Mouse (Mus musculus) MEL (cell line): ENCODE measurements around the gene Vps9d1. TPM values are rescaled to one million over a fixed set of nuclear protein-coding genes. Genes with fewer than 3 reads are reported as not detected.

Experiments
- DNase-seq: peaks from one replicate; pipeline ENCODE4 v3.0.0; 2011; ENCODE audit warnings: low read depth, low spot score
- H3K27ac ChIP-seq: 2 replicates; pipeline ENCODE4 v1.5.1; 2012; ENCODE audit warnings: low read depth, mild to moderate bottlenecking, control low read depth, low read length, moderate library complexity; ENCODE audit not compliant: control insufficient read depth
- H3K27me3 ChIP-seq, 2 experiments: fragments of 150-350 bp in 1 of 2; sonication (generic) in 1 of 2; 2 replicates each; pipeline ENCODE4 v1.6.1; 2012; ENCODE audit warnings: low read length in 2 of 2, mild to moderate bottlenecking in 2 of 2, improper control_type of control experiment in 1 of 2, moderate library complexity in 1 of 2; ENCODE audit not compliant: insufficient read depth in 2 of 2, control insufficient read depth in 1 of 2
- H3K36me3 ChIP-seq, 2 experiments: 2 replicates each; pipeline ENCODE4 v1.6.1; 2012 to 2014; ENCODE audit warnings: low read length in 2 of 2, improper control_type of control experiment in 1 of 2, inconsistent platforms in 1 of 2, mild to moderate bottlenecking in 1 of 2; ENCODE audit not compliant: insufficient read depth in 2 of 2, control insufficient read depth in 1 of 2
- H3K4me1 ChIP-seq, 2 experiments: fragments of 150-350 bp in 1 of 2; sonication (generic) in 1 of 2; 2 replicates each; pipeline ENCODE4 v1.6.1; 2012; ENCODE audit warnings: low read length in 2 of 2, improper control_type of control experiment in 1 of 2, mild to moderate bottlenecking in 1 of 2; ENCODE audit not compliant: insufficient read depth in 2 of 2, control insufficient read depth in 1 of 2
- H3K4me3 ChIP-seq, 2 experiments: fragments of 150-350 bp in 1 of 2; sonication (generic) in 1 of 2; 2 replicates each; pipeline ENCODE4 v1.5.1; 2012; ENCODE audit warnings: low read depth in 2 of 2, low read length in 2 of 2, mild to moderate bottlenecking in 2 of 2, moderate library complexity in 2 of 2, control low read depth in 1 of 2, improper control_type of control experiment in 1 of 2; ENCODE audit not compliant: control insufficient read depth in 1 of 2, insufficient read depth in 1 of 2
- H3K79me2 ChIP-seq: 2 replicates; pipeline ENCODE4 v1.6.1; 2012; ENCODE audit warnings: mild to moderate bottlenecking, low read length, moderate library complexity; ENCODE audit not compliant: control insufficient read depth, poor library complexity, insufficient read depth
- H3K9ac ChIP-seq: 2 replicates; pipeline ENCODE4 v1.6.1; 2012; ENCODE audit warnings: low read depth, mild to moderate bottlenecking, control low read depth, low read length, moderate library complexity; ENCODE audit not compliant: control insufficient read depth, poor library complexity, severe bottlenecking
- H3K9me3 ChIP-seq: fragments of 150-350 bp; sonication (generic); replicated peaks from 2 replicates; pipeline ENCODE4 v1.6.1; 2012; ENCODE audit warnings: mild to moderate bottlenecking, low read length, improper control_type of control experiment, moderate library complexity; ENCODE audit not compliant: insufficient read depth
- CHD1 ChIP-seq: IDR thresholded peaks from 2 replicates; pipeline ENCODE4 v1.6.1; 2012; ENCODE audit warnings: low read depth, mild to moderate bottlenecking, inconsistent platforms, low read length, improper control_type of control experiment
- E2F4 ChIP-seq: IDR thresholded peaks from 2 replicates; pipeline ENCODE4 v1.6.1; 2011; ENCODE audit warnings: low read depth, low read length, improper control_type of control experiment, borderline replicate concordance
- ELF1 ChIP-seq: IDR thresholded peaks from 2 replicates; pipeline ENCODE4 v1.6.1; 2014; ENCODE audit warnings: low read depth, mild to moderate bottlenecking, inconsistent platforms, low read length, improper control_type of control experiment, moderate library complexity
- GABPA ChIP-seq: IDR thresholded peaks from 2 replicates; pipeline ENCODE4 v1.6.1; 2012; ENCODE audit warnings: low read depth, mild to moderate bottlenecking, inconsistent platforms, low read length, improper control_type of control experiment, moderate library complexity
- KAT2A ChIP-seq: conservative IDR thresholded peaks from 2 replicates; pipeline ENCODE4 v1.6.1; 2012; ENCODE audit warnings: low read depth, low read length, improper control_type of control experiment, inconsistent platforms
- MAFK ChIP-seq: IDR thresholded peaks from 2 replicates; pipeline ENCODE4 v1.6.1; 2011; ENCODE audit warnings: low read depth, mild to moderate bottlenecking, low read length, improper control_type of control experiment, borderline replicate concordance
- MEF2A ChIP-seq: IDR thresholded peaks from 2 replicates; pipeline ENCODE4 v1.6.1; 2014; ENCODE audit warnings: low read depth, mild to moderate bottlenecking, inconsistent platforms, low read length, improper control_type of control experiment; ENCODE audit not compliant: poor library complexity, insufficient replicate concordance, severe bottlenecking; ENCODE audit errors: extremely low read depth
- MXI1 ChIP-seq: IDR thresholded peaks from 2 replicates; pipeline ENCODE4 v1.6.1; 2011; ENCODE audit warnings: mild to moderate bottlenecking, low read depth, low read length, improper control_type of control experiment
- MYB ChIP-seq: IDR thresholded peaks from 2 replicates; pipeline ENCODE4 v1.6.1; 2011; ENCODE audit warnings: mild to moderate bottlenecking, low read depth, low read length, improper control_type of control experiment
- MYC ChIP-seq: IDR thresholded peaks from 2 replicates; pipeline ENCODE4 v1.6.1; 2011; ENCODE audit warnings: low read depth, mild to moderate bottlenecking, low read length, improper control_type of control experiment, moderate library complexity
- POLR2A ChIP-seq, 2 experiments: IDR thresholded peaks; 2 replicates each; pipeline ENCODE4 v1.6.1; 2011 to 2012; ENCODE audit warnings: low read length in 2 of 2, mild to moderate bottlenecking in 2 of 2, control low read depth in 1 of 2, improper control_type of control experiment in 1 of 2, low read depth in 1 of 2, moderate library complexity in 1 of 2; ENCODE audit not compliant: control insufficient read depth in 1 of 2, insufficient read depth in 1 of 2, poor library complexity in 1 of 2
- POLR2AphosphoS2 ChIP-seq: IDR thresholded peaks from 2 replicates; pipeline ENCODE4 v1.6.1; 2011; ENCODE audit warnings: low read length, improper control_type of control experiment
- POLR2AphosphoS5 ChIP-seq: IDR thresholded peaks from 2 replicates; pipeline ENCODE4 v1.6.1; 2012; ENCODE audit warnings: low read depth, borderline replicate concordance, mild to moderate bottlenecking, inconsistent platforms, low read length, moderate library complexity, mixed read lengths
- RAD21 ChIP-seq: IDR thresholded peaks from 2 replicates; pipeline ENCODE4 v1.6.1; 2011; ENCODE audit warnings: mild to moderate bottlenecking, low read depth, low read length, improper control_type of control experiment
- SMC3 ChIP-seq: IDR thresholded peaks from 2 replicates; pipeline ENCODE4 v1.6.1; 2011; ENCODE audit warnings: low read depth, low read length, improper control_type of control experiment
- TAL1 ChIP-seq: IDR thresholded peaks from 2 replicates; pipeline ENCODE4 v1.6.1; 2012; ENCODE audit warnings: mild to moderate bottlenecking, inconsistent platforms, low read length, moderate library complexity, mixed read lengths
- TBP ChIP-seq: IDR thresholded peaks from 2 replicates; pipeline ENCODE4 v1.8.0; 2011; ENCODE audit warnings: low read depth, low read length, improper control_type of control experiment
- USF1 ChIP-seq: IDR thresholded peaks from 2 replicates; pipeline ENCODE4 v1.6.1; 2014; ENCODE audit warnings: low read depth, mild to moderate bottlenecking, inconsistent platforms, low read length, improper control_type of control experiment, moderate library complexity
- USF2 ChIP-seq, 2 experiments: IDR thresholded peaks; 2 replicates each; pipeline ENCODE4 v1.6.1; 2011 to 2012; ENCODE audit warnings: improper control_type of control experiment in 2 of 2, low read length in 2 of 2, borderline replicate concordance in 1 of 2, inconsistent platforms in 1 of 2, low read depth in 1 of 2, mild to moderate bottlenecking in 1 of 2; ENCODE audit not compliant: insufficient read depth in 1 of 2
- ZKSCAN1 ChIP-seq: IDR thresholded peaks from 2 replicates; pipeline ENCODE4 v1.6.1; 2012; ENCODE audit warnings: low read depth, mild to moderate bottlenecking, inconsistent platforms, low read length, improper control_type of control experiment, moderate library complexity
- polyA plus RNA-seq, 2 experiments: library from polyadenylated mRNA; stranded (reverse) in 1 of 2; unstranded in 1 of 2; fragments of >175 nt in 1 of 2; fragments of >200 nt in 1 of 2; gene quantifications; 2 replicates each; pipeline versions ENCODE4 v1.2.1 to v1.2.4; 2012; ENCODE audit warnings: low replicate concordance in 2 of 2, low read depth in 1 of 2; ENCODE audit not compliant: insufficient read length in 2 of 2, insufficient read depth in 1 of 2, missing spikeins in 1 of 2
- total RNA-seq: library from RNA; depleted of rRNA; stranded (reverse); fragments of 300-350 nt; gene quantifications from 2 replicates; pipeline ENCODE4 v1.2.3, GENCODE M21; 2012

Gene Vps9d1
- total and polyA plus RNA-seq, 3 experiments = 4.4 to 12.2 TPM; not detected in 1

DNA sequence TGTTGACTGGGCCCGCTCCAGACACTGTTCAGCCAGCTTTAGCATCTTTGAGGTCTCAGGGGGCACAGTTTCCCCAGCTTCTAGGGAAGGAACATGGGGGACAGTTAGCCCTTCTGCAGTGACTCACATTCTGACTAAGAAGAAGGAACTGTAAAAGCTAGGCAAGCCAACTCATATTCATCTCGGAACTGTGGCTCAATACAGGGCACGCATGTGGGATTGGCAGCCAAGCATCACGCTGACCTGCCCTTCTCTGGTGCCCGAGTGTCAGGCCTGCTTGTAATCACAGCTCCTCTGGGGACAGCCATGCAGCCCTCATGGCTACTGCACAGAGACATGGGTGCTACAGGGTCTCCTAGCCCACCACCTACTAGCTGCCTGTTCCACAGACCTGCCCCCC, 3.2 kb downstream of the Vps9d1 start:
- peaks cover 0 to 26% of the 10 kb centered on the region in 2 experiments; a peak in 2 of 4 replicates for H3K4me1 ChIP-seq
- no peak for TF ChIP-seq USF1
- no peak for TF ChIP-seq POLR2AphosphoS2
- TF ChIP-seq SMC3 = no peak
- TF ChIP-seq POLR2AphosphoS5 = no peak
- no peak for TF ChIP-seq CHD1
- TF ChIP-seq GABPA = no peak
- TF ChIP-seq ELF1 = no peak
- no peak for TF ChIP-seq MYC
- TF ChIP-seq E2F4 = no peak
- no peak for TF ChIP-seq MEF2A
- TF ChIP-seq USF2 (IDR thresholded peaks at IDR 0.05; ENCODE audit: borderline replicate concordance in 1 of 2, insufficient read depth in 1 of 2, low read depth in 1 of 2, low read length in 2 of 2) = no peak
- DNase-seq = no peak
- no peaks in the 10 kb centered on the region for H3K27me3 ChIP-seq
- peaks cover 0 to 12% of the 10 kb centered on the region in 2 experiments; a peak in 2 of 4 replicates for H3K36me3 ChIP-seq
- peaks cover 13% of the 10 kb centered on the region for H3K79me2 ChIP-seq
- H3K9ac ChIP-seq = no peak overlapping the region
- H3K4me3 ChIP-seq = no peak overlapping the region
- H3K9me3 ChIP-seq = no peaks in the 10 kb centered on the region
- no peak overlapping the region for H3K27ac ChIP-seq

DNA sequence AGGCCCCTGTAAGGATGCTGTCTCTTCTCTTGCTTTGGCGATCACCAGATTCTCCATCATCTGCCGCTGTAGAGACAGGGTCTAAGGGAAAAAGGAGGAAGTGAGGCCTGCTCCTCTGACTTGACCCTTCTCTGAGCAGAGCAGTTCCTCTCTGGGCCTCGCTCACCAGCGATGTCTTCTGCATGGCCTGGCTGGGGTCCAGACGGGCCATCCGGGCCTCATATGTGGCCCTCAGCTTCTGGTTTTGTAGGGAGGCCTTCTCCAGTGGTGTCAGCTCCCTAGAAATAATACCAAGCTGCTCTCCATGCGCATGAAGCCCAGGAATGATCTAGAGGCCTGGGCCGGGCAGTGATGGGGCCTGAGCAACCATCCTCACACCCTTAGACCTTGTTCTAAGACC, 5.6 kb downstream of the Vps9d1 start:
- DNase-seq = peak; percentile 51
- peaks cover 0 to 7% of the 10 kb centered on the region in 2 experiments; a peak in 2 of 4 replicates for H3K36me3 ChIP-seq
- H3K27me3 ChIP-seq = no peaks in the 10 kb centered on the region
- H3K4me1 ChIP-seq = peaks cover 0 to 18% of the 10 kb centered on the region in 2 experiments; a peak in 1 of 4 replicates
- no peak overlapping the region for H3K4me3 ChIP-seq
- TF ChIP-seq MXI1 (no peak), MAFK (no peak), TAL1 (no peak), ZKSCAN1 (no peak), MYB (no peak), TBP (no peak), MYC (no peak), KAT2A (no peak), POLR2A (IDR thresholded peaks at IDR 0.05; ENCODE audit: control insufficient read depth in 1 of 2, insufficient read depth in 1 of 2, low read depth in 1 of 2, low read length in 2 of 2, poor library complexity in 1 of 2) (no peak), RAD21 (no peak)
- no peaks in the 10 kb centered on the region; the same call in 1 of the 2 replicates for H3K79me2 ChIP-seq
- H3K9me3 ChIP-seq = no peaks in the 10 kb centered on the region
- H3K9ac ChIP-seq = peak overlapping the region; percentile 20; the same call in 1 of the 2 replicates
- H3K27ac ChIP-seq = no peak overlapping the region
